Mouse (Mus musculus): ENCODE measurements around the gene Gm20388.

Gene Gm20388

DNA sequence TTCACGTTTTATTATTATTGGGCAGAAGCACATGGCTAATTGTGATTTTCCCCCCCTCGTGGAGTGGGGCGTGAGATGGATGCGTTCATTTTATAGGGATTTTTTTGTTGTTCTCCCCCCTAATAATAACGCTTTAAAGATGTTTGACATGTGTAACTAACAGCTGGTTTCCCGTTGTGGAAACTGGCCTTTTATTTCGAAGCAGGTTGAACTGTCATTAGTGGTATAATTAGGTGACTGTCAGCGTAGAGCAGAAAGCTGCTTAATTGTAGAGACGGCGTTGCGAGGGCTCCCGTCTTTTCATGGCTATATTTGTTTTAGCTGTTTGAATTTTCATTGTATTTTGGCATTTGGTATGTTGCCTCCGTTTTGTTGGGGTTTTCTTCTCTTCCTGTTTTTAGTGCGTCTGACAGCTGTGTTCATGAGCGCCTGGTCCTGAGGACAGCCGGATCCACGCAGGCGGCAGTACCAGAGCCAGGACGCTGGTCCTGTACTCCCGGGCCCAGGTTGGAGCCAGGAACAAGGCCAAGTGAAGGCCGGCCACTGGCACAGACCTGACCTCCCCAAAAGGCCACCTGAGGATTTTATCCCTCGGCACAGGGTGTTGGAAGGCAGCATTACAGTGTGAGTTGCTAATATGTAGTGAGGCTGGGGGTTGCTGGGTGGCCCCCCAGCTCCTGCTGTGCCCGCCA, 595.1 kb downstream of the Gm20388 start:
- no peak for DNase-seq (ENCODE audit: low spot score in 2 of 2)

DNA sequence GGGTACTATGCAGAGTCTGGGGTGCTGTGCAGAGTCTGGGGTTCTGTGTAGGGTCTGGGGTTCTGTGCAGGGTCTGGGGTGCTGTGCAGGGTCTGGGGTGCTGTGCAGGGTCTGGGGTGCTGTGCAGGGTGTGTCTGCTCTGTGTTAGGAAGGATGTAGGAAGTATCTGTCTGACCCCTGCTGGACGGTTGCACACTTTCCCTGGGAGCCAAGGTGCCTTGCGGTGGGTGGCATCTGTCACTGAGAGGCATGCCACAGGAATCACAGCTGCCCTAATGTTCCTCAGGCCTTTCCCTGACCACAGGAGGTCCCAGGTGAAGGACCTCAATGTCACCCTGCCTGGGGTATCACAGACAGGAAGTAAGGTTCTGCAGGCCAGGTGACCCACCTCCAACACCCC, 595.9 kb downstream of the Gm20388 start:
- DNase-seq (ENCODE audit: low spot score in 2 of 2) = no peak

DNA sequence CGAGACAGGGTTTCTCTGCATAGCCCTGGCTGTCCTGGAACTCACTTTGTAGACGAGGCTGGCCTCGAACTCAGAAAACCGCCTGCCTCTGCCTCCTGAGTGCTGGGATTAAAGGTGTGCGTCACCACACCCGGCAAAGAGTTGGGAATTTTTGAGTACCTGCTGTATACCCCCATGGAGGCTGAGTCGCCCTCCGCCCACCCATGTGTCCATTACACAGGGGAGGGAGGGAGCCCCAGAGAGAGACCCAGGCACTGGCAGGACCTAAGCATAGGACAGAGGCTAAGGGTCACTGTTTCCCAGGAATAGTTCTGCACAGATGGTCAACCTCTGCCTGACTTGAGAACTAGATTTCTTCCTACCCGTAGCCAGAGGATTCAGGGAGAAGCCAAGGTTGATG, 596.6 kb downstream of the Gm20388 start:
- no peak for DNase-seq (ENCODE audit: low spot score in 2 of 2)

DNA sequence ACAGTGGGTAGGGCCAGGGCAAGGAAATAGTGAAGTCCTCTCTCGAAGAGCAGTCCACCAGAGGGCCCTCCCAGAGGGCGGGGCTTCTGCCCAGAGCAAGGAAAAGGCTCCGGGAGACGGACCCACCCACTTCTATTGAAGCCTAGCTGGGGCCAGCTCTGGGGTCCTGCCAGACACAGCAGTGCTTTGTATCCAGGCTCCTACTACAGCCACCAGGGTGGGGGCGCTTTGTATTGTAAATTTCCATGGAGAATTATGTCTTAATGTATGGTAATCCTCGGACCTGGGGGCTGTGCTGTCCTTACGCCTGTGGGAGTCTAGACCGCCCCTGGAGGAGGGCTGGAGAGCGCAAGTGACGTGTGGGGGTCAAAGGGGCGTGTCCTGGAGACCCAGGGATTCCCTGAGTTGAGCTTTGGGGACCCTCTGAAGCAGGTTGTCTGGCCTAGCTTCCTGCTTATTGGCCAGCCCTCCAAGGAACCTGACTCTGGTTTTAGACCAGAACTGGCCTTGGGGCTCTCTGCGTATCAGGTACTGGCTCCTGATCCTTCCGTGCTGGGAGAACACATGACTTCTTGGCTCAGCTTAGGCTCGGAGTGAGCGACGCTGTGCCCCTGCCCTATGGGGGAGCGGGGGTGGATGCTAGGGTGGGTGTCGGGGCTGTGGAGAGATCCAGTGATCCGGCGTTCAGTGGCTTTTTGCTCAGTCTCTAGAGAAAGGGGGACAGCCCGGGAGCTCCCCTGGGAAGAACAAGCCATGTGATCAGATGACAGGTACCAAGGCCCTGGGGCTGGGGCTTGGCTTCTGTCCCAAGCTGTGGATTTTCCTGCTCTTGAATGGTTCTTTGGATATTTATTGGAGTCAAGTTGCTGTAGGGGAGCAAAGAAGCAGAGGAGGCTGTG, 598.7 kb downstream of the Gm20388 start:
- DNase-seq (ENCODE audit: low spot score in 2 of 2) = no peak

DNA sequence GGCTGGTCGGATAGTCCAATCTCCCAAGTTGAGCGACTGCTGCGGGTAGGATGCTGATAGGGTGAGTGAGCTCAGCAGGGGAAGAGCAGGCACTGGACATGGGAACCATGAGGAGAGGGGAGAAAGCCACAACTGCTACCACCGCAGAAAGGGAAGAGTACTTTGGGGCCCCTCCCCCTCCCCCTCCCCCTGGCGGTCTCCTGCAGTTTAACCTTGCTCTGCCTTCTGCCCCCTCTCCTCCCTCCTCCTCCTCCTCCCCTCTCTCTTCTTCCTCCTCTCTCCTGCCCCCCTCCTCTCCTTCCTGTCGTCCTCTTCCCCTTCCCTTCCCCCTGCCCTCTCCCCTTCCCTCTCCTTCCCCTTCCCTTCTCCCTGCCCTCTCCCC, 599.4 kb downstream of the Gm20388 start:
- DNase-seq (ENCODE audit: low spot score in 2 of 2) = no peak

DNA sequence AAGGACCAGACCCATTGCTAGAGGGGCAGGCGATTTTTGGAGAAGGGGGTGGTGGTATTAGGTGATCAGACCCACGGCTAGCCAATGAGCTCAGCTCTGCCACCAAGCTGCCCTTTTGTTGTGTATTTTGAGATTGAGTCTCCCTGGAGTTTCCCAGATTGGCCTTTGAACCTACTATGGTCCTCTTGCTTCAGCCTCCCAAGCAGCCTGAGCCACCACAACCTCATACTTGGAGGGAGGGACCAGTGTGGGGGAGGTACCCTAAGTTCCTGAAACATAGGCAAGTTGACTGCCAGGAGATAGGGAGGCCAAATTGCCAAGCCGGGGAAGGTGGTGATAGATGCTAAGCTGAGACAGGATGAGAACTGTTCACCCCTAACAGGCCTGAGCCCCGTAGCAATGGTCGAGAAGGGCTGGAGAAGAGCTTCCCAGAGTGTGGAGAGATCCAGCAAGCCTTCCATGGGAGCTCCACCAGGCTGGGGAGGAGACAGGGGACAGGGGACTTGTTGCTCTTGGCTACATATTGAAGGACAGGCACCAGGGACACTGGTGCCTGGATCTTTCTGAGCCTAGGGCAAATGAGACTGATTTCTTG, 600.3 kb downstream of the Gm20388 start:
- no peak for DNase-seq (ENCODE audit: low spot score in 2 of 2)

DNA sequence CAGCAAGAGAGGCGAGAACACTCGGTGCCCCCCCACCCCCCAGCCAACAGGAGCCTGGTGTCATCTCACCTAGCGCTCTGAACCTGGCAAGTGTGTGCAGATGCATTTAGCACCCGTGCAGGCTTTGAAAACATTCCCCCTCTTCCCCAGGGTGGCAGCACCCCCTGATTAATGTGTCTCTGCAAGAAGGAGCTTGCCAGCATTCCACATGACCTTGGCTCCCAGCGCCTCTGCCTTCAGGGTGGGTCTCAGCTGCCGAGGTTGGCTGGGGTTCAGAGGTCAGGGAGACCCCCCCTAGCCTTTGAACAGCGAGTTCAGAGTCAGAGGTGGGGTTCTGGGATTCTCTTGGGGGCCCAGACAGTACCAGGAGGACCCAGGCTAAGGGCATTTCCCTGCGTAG, 601.1 kb downstream of the Gm20388 start:
- DNase-seq (ENCODE audit: low spot score in 2 of 2) = no peak

DNA sequence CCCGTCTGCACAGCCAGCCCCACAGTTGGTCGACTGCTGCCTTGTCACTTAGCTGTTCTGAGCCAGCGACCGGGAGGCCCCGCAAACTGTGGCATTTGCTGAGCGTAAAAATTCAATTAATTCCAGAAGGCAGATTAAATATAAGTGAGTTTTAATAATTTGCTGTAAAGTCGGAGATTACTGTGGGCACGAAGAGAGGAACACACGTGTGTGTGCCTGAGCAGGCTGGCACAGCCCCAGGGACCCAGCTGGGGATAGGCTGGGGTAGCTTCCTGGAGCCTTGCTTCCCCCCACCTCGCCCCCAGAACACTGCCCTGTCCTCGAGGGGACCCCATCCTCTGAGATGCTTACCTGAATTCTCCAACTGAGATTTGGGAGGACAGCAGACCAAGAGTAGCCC, 601.7 kb downstream of the Gm20388 start:
- DNase-seq (ENCODE audit: low spot score in 2 of 2) = no peak

DNA sequence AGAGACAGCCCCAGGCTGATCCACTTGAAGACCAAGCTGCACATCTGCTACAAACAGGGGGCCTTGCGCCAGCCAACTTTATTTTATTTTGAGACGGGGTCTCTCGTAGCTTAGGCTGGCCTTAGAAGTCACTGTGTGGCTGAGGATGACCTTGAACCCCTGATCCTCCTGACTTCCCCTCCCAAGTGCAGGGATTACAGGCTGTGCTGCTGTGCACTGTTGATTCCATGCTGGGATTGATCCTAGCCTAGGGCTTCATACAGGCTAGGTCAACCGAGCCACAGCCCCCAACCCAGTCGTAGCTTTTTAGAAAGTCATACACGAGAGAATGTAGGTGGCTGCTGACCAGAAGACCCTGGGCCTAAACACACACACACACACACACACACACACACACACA, 602.5 kb downstream of the Gm20388 start:
- no peak for DNase-seq (ENCODE audit: low spot score in 2 of 2)

DNA sequence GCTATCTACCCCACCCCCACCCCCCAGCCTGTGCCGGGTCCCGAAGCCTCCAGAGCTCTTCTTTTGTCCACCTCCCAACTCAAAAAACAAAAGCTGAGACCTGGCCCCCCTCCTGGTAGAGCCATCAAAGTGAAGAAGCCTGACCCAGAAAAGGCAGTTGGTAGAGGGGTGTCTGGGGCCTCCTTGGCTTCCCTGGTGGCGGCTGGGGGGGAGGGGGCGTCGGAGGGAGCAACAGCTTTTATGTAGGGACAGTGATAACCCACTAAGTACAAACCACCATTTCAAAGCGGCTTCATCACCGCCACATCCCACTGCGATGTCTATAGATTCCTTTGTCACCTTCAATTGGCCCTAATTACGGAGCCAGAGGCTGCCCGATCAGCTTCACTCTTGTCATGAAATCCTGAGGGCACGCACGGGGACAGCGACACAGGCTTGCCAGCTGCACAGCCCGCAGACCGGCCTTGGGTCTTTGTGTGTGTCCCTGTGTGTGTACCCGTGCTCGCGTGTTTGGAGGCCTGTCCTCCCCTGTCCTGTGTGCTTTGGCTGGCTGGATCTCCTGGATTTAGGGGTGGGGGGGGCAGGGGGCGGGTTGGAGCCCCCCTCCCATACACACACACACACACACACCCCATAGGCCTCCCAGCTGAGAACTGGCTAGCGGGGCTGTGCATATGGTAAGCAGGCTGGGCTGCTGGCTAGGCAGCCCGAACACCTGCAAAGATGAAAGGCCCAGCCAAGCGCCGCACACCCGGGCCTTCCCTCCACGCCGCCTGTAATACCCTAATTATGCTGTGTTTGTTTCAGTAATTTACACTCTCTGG, 603.2 kb downstream of the Gm20388 start:
- no peak for DNase-seq (ENCODE audit: low spot score in 2 of 2)

DNA sequence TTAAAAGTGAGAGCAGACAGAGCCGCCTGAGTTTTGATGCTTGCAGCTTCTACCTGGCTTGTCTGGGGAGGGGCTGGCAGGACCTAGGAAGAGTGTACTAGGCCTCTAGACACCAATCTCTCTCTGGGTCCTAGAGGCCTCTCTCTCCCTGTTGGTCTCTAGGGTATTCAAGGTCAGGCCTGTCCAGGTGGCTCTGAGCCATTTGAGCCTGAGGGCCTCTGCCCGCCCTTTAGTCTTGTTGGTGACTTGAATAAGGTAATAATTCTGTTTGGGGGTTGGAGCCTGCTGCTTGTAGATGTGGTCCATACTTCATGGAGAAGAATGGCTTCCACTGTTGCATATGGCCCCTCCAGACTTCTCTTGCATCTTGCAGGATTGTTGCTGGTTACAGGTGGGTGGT, 604.6 kb downstream of the Gm20388 start:
- no peak for DNase-seq (ENCODE audit: low spot score in 2 of 2)

DNA sequence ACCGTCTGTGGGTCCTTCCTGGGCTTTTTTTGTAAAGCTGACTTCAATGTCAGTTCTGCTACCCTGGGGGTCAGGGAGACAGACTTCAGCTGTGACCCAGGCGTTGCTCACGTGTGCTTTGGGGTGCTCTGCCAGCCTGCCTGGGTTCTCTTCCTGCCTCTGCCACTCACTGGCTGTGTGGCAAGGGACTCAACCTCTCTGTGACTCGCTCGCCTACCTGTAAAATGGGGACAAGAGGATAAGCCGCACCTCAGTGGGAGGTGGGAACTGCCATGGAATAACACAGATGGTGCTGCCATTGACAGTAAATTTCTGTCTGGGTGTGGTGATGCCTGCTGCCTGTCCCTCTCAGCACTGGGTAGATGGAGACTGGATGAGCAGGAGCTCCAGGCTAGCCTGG, 605.0 kb downstream of the Gm20388 start:
- no peak for DNase-seq (ENCODE audit: low spot score in 2 of 2)

DNA sequence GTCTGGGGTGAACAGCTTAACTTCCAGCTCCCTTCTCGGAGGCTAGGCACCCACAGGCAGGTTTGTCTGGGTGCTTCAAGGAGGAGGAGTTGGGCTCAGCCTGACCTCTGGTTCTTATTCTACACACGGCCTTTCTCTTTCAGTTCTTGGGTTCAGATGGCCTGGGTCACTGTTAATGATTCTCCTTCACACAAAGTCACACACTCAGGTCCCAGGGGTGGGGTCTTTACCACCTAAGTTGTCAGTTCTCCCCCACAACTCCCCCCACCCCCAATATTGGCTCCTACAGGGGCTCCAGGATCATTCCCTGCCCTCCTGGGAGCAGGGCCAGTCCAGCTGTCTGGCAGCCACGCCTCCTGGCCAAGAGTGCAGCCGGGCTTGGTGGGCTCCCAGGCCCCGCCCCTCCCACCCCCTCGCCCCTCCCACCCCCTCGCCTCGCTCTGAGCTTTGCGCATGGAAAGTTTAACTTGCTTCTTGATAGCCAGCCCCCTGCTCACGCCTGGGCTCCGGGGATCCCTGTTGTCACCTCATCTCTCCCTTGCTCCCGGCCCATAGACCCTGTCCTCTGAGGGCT, 605.6 kb downstream of the Gm20388 start:
- no peak for DNase-seq (ENCODE audit: low spot score in 2 of 2)

DNA sequence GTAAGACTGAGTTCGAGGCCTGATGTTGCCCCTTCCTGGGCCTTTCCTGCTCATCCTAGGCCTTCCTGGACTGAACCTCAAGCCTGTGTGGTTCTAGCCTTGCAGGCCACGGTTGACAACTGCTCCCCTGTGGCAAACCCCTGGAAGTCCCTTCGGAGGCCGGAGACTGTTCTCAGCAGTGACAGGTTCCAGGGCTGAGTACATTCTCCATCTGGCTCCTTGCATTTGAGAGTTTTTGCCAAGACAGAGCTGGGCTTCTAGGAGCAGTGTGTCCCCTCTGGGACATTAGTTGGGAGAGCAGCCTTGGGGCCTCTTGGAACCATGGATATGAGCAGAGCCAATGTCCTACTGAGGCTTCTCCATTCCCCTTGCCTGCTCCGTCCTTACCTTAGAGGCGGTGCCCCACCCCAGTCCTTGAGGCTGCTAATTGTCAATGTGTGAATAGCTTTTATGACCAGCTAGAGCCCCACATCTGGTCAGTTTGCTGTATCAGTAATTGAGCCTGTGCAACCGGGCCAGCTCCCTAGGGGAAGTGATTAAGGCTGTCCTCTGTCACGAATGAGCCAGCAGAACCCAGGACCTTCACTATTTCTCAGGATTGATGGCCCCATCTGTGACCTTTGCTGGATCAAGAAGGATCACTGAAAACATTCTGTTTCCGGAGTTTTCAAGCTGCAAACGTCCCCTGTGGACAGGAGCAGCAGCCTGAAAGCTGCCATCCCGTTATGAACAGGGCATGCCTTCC, 607.2 kb downstream of the Gm20388 start:
- DNase-seq (ENCODE audit: low spot score in 2 of 2) = no peak

DNA sequence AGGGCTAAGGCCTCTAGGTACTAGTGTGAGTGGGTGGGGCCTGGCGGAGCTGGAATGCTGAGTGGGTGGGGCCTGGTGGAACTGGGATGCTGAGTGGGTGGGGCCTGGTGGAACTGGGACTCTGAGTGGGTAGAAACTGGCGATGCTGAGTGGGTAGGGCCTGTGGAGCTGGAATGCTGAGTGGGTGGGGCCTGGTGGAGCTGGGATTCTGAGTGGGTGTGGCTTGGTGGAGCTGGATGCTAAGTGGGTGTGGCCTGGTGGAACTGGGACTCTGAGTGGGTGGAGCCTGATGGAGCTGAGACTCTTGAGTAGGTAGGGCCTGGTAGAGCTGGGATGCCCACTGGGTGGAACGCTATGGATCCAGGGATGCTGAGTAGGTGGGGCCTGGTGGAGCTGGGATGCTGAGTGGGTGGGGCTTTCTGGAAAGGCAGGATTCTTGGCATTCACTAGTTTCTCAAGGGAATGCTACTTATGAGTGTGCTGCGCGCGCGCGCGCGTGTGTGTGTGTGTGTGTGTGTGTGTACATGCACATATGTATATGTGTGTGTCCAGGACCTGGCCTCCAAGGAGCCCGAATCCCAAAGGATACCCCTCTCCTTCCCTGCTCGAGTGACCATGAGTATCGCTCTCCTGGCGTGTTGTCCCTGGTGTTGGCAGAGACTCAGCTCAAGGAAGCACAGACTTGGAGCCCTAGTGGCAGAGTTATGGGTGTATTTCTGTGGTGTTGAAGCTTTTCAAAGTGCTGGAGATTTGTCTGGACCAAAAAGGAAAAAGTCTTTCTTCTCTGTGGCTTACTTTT, 608.3 kb downstream of the Gm20388 start:
- DNase-seq (ENCODE audit: low spot score in 2 of 2) = no peak

DNA sequence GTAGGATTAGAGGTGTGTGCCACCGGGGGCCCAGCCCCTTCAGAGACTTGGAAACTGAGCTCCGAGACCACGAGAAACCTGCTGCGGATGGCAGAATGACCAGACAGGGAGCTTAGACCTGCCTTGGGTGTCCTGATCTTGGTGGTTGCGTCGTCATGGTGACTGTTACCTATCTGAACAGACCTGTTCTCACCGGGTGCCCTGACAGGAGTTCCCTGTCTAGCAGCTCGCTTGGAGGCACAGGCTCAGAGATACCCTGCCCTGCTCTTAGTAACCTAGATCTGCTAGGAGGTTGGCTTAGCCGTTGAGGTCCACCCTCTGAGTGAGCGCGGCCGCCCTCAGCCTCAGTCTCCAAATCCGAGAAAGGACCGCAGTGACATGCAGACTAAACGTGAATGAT, 609.6 kb downstream of the Gm20388 start:
- no peak for DNase-seq (ENCODE audit: low spot score in 2 of 2)

DNA sequence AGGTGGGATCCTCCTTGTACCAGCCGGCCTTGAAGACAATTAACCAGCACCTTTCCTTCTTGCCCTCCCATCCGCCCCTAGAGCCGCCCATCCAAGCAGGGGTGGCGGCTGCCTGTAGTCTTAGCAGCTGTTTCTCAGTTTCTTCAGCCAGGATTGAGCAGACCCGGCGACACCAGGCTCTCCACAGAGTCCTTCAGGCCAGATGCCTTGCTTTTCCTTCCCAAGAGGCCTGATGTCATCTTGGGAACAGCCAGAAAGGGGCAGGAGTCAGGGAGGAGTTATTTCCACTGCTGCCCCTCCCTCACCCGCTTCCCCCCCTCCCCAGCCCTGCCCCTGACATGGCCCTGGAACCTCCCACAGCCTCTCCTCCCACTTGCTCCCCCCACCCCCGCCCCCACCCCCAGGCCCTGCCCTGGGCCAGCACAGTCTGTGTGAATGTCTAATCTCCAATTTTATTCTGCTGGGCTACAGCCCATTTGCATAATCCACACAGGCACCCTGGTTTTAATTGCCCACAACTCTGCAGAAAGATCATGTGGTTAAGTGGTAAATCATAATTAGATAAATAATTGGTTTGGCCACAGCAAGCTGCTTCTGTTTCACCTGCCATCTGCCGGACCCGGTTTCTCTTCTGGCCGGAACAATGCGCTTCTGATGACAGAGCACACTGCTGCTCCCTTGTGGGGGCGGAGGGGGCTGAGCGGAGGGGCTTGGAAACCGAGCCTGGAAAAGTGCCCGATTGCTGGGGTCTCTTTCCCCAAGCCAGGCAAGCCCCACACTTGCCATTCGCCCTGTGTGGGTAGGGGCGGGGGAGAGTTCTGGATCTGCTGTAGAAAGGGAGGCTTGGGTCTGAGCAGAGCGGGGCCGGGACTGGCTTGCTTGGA, 610.3 kb downstream of the Gm20388 start:
- DNase-seq (ENCODE audit: low spot score in 2 of 2) = no peak

DNA sequence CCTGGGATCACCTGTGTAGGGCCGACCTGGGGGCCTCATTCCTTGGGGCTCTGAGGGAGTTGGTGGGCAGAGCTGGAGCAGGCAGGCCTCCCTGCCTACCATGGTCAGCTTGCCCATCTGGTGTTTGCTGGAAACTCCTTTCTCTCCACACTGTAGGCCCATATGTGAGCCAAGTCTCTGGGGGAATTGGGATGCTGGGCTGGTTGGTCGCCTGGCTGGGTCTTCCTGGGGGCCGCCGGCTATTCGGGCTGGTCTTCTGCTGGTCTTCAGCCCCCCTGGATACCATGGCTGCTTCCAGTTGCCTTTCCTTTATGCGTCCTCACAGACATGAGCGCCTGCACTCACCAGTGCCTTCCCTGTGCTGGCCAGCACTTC, 610.9 kb downstream of the Gm20388 start:
- DNase-seq (ENCODE audit: low spot score in 2 of 2) = no peak

DNA sequence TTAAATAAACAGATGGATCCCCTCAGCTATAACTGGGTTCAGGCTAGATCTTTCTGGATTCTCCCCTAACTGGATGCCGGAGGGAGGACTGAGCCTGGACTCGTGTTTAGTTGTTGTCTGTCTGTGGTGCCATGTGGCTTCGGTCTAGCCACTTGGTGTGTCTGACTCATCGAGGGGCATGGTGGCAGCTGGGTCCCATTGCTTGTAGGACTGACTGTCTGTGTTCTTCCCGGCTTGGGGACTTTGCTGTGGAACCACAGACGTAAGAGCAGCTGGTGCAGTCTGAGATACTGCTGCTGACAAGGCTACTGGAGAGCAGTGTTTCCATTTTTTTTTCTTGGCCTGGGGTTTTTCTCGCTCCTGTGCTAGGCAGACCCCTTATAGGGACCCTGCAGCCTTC, 613.0 kb downstream of the Gm20388 start:
- no peak for DNase-seq (ENCODE audit: low spot score in 2 of 2)
